Mouse (Mus musculus) embryo, embryonic 9.5 days (tissue): Measurements from ENCODE around the gene Srf.

ENCODE experiments used
- DNase-seq: peaks from one replicate; pipeline ENCODE4 v3.0.0-alpha.2; 2017; ENCODE audit errors: extremely low spot score

The Srf gene

GRCm38 (mm10) chr17:46519971-46520370 lies 36.0 kb downstream of the Srf start:
- no peak for DNase-seq

GRCm38 (mm10) chr17:46513329-46513728 lies 42.6 kb downstream of the Srf start:
- DNase-seq, result no peak

- peak; percentile 53 for DNase-seq
Observed at GRCm38 (mm10) chr17:46511059-46511710, 44.8 kb downstream of the Srf start.

GRCm38 (mm10) chr17:46505617-46506016 lies 50.4 kb downstream of the Srf start:
- no peak for DNase-seq

GRCm38 (mm10) chr17:46503847-46504638 lies 51.9 kb downstream of the Srf start:
- DNase-seq, result no peak

GRCm38 (mm10) chr17:46502775-46503174 lies 53.2 kb downstream of the Srf start:
- DNase-seq, result no peak
